Mouse (Mus musculus): ENCODE data around the gene Bola1.

The Bola1 gene

GRCm38 (mm10) chr3:96159820-96160219 lies 59.7 kb downstream of the Bola1 start:
- DNase-seq (ENCODE audit: extremely low spot score, low spot score) = no peak

- DNase-seq (ENCODE audit: extremely low spot score, low spot score) = no peak
These were observed 64.0 kb downstream of the Bola1 start for GRCm38 (mm10) chr3:96155501-96155900.

GRCm38 (mm10) chr3:96152611-96153010 lies 66.9 kb downstream of the Bola1 start:
- no peak for DNase-seq (ENCODE audit: extremely low spot score, low spot score)

- no peak for DNase-seq (ENCODE audit: extremely low spot score, low spot score)
These were observed 67.7 kb downstream of the Bola1 start for GRCm38 (mm10) chr3:96151836-96152235.

DNA sequence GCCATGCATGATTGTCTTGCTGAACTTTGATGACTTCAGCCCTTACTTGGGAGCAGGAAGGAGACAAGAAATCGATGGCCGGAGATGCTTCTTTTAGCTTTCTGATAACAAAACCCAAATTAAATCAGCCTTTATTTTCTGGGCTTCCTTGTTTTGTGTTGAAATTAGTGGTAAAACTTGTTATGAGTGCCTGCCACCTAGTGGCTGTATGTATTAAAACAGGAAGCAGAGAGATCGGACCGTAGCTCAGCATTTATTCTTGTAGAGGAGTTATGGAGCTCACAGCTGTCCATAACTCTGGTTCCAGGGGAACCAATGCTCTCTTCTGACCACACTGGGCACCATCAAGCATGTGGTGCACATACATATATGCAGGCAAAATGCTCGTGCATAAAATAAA lies 71.6 kb downstream of the Bola1 start:
- DNase-seq (ENCODE audit: extremely low spot score, low spot score) = peak; percentile 47
